Mouse (Mus musculus): ENCODE results near the gene Rbm7. TPM values are rescaled to one million over a fixed set of nuclear protein-coding genes. Genes with fewer than 3 reads are reported as not detected.
"Not testable (repeated sequence)": the region's sequence is repeated elsewhere in the genome, so short reads cannot be mapped to it uniquely, and the experiment has no call there.

Gene Rbm7
- total RNA-seq (2021): 10 to 100 TPM; 12.6 to 12.7 TPM
- long read RNA-seq, experiment 1, transcript Rbm7-204 (6 exons, 1,867 nt): minor isoform, 6 of 17 reads
- long read RNA-seq, experiment 1, transcript Rbm7-201 (5 exons, 1,773 nt): major isoform, 9 of 17 reads
- long read RNA-seq, experiment 1, partial matches to known transcripts: 1 of 17 reads
- long read RNA-seq, experiment 1, other reads (novel, unspliced or antisense): 1 of 17 reads
- long read RNA-seq, experiment 2, transcript Rbm7-204 (6 exons, 1,867 nt): major isoform, 13 of 30 reads
- long read RNA-seq, experiment 2, transcript Rbm7-201 (5 exons, 1,773 nt): minor isoform, 12 of 30 reads
- long read RNA-seq, experiment 2, partial matches to known transcripts: 0 of 30 reads
- long read RNA-seq, experiment 2, other reads (novel, unspliced or antisense): 5 of 30 reads

DNA sequence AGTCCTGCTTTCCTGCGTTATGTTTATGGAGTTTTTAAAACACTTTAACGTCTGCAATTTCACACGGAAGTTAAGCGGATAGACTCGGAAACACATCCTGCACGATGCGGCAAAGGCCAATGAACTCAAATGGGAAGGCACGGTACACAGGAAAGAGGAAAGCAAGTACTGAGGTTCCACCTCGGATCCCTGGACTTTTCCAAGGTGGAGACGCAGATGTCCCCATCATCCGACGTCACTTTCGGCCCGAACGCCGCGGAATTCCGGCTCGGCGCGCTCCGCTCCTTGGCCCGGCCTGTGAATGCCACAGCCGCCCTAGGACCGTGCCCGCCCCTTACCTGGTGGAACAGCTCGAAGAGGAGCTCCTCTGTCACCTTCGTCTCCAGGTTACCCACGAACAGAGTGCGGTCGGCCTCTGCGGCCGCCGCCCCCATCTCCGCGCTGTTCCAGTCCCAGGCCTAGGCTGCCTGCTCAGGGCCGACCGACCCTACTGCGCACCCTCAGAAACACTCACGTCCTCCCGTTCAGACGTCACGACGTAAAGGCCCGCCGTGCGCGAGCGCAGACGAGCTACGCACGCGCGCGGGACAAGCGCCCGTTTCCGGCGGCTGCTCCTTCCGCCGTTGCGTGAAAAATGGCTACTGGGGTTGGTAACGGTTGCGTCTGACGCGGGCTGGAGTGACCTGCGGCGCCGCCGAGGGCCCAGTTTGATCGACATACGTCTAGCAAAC, at the start of gene Rbm7, which contains the start of gene Gm5617:
Gene Rbm7 (minus strand): TSS at position 483 of the 731 bp plus-strand sequence.
Gene Gm5617 (plus strand): TSS at position 626 of the 731 bp plus-strand sequence.
- peak; percentile 90 to 91 for DNase-seq
- intact Hi-C loops (cut with DNase I): loop anchor here (2.0 kb wide), 1 partner anchor 14 kb away; the partner anchor contains the start of gene Rexo2

DNA sequence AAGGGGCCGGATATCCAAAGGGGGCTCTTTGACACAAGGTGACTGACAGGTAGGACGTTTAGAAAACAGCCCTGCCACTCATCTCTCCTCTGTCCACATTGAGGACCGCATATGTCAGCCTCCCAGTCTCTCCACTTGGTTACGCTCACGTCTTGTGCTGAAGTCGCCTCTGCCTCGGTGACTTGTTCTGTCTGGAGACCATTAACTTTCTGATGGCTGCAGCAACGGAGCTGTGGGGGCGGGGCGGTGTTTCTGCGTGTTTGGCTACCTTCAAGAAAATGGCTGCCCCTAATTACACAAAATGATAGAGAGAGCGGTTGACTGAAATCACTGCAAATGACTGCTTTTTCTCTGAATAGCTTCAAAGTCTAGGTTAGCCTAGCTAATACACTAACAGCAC, 43.6 kb upstream of the Rbm7 start:
- no peak for DNase-seq
- intact Hi-C loops (cut with DNase I): no loop called here

DNA sequence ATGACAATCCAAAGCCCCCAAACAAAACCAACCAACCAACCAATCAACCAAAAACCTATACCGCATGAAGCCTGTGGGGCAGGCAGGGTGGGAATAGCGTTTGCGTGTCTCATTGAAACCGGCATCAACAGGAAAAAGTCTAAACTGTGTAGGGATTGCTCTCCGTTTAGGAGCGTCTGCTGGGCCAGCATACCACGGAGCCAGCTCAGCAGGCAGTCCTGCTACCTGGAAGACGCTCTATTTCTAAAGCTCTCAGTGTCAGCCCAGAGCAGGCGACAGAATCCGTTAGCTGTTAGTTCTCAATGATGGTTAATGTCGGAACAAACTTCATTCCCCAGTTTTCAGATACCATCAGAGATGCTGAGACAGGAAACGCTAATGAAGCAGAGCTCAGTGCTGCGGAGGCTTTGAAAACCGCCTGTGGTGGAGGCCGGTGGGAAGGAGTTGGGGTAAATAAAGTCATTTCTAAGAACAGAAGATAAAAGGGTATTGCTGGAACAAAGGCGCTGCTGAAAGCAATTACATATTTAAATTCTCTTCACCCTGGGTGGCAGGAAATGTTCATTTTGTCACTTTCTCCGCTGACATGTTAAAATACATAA, 43.0 kb upstream of the Rbm7 start:
- intact Hi-C loops (cut with DNase I): no loop called here
- DNase-seq: no peak

DNA sequence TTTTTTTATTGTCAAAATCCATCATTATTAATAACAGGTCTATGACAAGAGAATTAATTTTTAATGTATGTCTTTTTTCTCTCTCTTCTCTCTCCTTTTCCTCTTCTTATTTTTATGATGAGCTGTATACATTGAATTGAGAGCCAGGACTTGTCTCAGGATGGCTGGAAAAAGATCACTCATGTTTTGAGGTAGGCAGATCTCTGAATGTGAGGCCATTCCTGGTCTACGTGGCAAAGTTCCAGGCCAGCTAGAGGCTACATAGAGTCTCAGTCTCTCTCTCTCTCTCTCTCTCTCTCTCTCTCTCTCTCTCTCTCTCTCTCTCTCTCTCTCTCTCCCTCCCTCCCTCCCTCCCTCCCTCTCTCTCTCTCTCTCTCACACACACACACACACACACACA, 42.5 kb upstream of the Rbm7 start:
- DNase-seq; intact Hi-C loops (cut with DNase I): not testable (repeated sequence)

DNA sequence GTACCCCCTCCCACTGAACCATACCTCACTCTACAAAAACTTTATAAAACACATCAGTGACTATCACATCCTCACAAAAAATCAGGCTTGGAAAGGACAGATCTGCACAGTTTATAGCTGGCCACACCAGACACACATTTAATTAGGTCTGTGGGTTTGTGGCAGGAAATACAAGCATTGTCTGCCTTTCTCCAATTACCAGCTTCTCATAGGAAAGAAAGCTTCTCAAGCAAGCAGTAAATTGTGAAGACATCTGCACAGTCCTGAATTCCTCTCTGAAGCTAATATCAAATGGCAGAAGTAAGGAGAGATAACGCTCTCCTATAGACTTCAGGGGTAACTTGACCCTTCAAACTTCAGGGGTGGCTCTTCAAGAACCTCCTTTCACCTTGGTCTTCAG, 41.3 kb upstream of the Rbm7 start:
- DNase-seq: no peak
- intact Hi-C loops (cut with DNase I): no loop called here

DNA sequence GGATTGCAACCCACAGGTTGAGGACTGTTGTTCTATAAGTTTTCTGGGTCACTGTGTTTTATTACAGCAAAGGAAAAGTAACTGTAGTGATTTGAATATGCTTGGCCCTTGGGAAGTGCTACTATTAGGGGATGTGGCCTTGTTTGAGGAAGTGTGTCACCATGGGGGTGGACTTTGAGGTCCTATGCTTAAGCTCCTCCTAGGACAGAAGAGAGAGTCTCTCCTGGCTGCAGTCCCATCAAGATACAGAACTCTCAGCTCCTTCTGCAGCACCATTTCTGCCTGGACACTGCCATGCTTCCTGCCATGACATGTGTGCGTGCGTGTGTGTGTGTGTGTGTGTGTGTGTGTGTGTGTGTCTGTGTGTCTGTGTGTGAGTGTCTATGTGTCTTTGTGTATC, 37.6 kb upstream of the Rbm7 start:
- intact Hi-C loops (cut with DNase I): no loop called here
- DNase-seq: no peak

DNA sequence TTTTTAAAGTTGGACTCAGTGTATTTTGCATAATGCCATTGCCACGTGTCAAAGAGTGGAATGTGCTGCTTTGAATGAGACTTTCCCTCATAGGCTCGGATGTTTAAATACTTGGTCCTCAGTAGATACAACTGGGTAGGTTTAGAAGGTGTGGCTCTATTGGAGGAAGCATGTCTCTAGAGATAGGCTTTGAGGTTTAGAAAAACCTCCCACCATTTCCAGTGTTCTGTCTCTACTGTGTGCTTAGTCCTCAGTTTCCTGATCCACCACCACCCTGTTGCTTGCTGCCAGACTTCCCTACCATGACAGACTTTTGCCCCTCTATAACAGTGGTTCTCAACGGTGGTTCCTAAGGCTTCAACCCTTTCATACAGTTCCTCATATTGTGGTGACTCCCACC, 37.1 kb upstream of the Rbm7 start:
- intact Hi-C loops (cut with DNase I): no loop called here
- DNase-seq: no peak

DNA sequence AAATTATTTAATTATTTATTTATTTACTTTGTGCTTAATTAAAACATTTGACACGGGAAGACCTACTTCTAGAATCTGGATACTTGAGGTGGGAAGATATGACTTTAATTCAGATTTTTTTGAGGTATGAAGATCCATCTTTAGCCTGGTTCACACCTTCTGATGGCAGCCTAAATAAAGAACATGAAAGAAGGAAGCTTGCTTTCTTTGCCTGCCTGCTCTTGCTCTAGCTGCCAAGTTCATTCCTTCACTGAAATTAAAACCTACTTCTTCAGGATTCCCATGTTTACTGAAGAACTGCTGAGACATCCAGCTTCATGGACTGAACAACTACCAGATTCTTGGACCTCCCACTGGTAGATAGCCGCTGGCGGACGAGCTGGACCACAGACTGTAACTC, 36.2 kb upstream of the Rbm7 start:
- intact Hi-C loops (cut with DNase I): no loop called here
- DNase-seq: no peak

DNA sequence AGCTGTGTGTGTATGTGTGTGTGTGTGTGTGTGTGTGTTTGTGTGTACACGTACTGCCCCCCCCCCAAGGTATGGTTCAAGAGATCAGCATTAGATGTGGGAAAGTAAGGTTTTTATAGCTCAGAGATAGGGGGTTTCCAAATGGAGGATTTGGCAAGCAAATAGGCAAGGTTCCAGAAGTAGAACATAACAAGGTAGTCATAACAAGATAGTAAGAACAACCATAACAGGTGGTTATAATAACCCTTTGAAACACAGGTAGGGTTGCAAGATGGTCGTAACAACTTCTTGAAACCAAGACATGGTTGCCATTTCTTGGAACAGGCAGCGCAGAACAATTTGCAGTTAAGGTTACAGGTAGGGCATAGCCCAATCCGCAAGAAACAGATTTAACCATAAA, 31.4 kb upstream of the Rbm7 start:
- intact Hi-C loops (cut with DNase I): no loop called here
- no peak for DNase-seq

DNA sequence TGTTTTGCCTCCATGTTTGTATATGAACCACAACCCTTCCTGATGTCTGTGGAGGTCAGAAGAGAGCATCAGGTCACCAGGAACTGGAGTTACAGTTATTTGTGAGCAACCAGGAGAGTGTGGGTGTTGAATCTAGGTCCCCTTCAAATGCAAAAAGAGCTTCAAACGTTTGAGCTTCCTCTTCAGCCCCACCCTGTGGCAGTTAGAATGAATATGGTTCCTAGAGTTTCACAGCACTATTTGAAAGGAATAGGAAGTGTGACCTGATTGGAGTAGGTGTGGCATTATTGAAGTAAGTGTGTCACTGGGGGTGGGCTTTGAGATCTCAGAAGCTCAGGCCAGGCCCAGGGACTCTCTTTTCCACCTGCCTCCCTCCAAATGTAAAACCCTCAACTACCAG, 30.5 kb upstream of the Rbm7 start:
- no peak for DNase-seq
- intact Hi-C loops (cut with DNase I): no loop called here

DNA sequence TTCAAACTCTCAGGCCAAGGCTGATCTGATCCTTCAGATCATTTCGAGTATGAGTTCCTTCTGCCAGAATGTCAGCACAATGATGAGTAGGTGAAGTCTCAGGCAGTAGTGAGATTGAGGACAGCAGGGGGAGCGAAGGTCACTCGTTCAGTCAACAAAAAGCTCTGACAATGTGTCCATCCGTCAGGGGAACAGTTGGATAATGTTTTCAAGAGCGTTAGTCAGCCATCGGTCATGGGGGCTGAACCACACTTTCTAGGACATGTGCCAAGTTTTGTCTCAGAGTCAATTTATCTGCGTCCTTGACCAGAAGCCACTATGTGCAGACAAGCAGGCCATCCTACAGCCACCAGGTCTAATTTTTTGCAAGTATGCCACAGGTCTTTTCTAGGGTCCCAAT, 25.3 kb upstream of the Rbm7 start:
- intact Hi-C loops (cut with DNase I); DNase-seq: not testable (repeated sequence)

DNA sequence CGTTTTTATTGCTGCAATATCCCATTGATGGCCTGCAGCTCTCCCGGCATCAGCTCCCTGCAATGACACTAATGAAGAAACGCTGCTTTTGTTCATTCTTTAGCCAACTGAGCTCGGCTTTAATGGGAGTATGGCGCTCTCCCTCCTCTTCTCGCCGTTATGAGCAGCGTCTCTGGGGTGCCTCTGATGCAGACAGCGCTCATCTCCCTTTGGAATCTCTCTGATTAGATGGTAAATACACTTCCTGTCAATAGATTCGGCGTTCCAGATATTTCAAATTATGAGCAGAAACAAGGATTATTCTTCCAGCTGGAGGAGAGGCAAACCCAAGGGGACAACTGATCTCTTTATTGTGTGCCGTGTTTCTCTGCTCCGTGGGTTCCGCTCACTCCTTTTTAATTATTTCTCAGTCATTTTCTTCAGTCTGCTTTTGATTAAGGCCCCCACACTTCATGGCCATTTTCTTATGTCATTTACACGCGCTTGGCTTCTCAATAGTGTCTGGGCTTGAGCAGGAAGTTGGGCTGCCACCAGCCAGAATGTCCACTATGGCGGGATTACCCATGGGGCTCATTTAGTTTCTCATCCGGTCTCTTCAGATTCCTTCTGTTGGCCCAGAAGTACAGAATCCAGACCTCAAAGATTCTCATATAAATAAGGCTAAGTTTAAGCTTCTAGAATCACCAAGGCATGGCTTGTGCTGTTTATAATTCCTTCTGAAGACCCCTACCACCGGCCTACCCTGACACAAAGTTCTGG, 22.5 kb upstream of the Rbm7 start:
- no peak for DNase-seq
- intact Hi-C loops (cut with DNase I): no loop called here

DNA sequence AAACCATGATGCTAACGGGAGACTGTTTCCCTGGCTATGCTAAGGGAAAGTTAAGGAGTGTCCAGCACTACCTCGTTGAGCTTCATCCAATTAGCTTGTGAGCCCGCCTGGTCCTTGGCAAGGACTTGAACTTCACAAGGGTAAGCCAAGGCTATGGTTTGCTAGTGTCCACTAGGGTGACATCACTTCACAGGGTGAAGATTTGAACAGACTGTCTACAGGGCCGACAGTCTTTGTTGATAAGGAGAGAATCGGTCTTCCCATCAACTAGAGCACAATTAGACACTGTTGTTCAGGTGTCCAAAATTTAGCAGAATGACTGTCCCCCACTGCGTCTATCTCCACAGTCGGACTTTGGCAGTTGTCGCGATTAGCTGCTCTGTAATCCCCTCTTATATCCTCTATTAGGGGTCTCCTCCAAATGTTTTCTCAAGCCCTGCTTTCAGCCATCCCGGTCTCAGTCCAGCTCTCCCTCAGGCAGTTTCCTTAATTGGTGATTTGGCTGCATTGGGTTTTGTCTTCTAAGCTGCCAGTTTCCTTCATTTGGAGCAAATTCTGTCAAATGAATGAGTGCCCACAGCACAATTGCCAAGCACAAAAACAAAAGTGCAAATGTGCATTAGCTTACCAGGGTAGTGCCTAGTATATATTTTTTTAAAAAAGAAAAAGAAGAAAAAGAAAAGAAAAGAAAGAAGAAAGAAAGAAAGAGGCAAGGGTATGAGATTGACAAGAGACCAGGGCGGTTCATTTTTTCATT, 21.7 kb upstream of the Rbm7 start:
- intact Hi-C loops (cut with DNase I): no loop called here
- no peak for DNase-seq

DNA sequence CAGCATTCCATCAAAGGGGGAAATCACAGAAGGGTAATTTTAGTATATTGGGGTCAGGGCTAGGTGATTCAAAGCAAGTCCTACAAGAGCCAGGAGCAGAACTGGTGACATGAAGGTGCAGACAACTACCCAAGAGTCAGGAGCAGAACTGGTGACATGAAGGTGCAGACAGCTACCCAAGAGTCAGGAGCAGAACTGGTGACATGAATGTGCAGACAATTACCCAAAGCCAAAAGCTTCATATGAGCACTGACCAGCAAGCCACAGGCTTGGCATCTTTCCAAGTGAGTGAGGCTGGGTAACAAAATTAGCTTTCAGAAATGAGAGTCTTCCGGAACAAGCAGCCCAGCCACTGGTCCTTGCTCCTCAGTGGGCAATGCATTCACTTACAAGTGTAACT, 20.2 kb upstream of the Rbm7 start:
- DNase-seq: no peak
- intact Hi-C loops (cut with DNase I): no loop called here

DNA sequence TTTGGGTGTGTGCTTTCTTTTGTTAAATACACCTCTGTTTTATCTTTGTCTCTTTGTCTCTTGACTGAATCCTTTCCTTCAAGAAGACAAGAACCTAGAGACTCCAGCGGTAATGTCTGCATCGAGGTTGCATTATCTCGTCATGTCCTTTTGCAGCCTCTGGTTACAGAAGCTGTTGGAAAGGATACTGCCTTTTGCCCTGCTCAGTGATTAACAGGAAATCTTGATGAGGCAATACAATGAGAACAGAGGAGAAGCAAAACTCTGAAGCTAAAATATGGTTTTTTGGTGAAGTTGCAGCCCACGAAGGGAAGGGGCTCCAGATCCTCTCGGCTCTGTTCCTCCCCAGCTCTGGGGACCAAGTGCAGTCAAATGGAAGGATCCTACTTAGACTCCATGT, 15.0 kb upstream of the Rbm7 start:
- intact Hi-C loops (cut with DNase I): no loop called here
- DNase-seq: no peak

DNA sequence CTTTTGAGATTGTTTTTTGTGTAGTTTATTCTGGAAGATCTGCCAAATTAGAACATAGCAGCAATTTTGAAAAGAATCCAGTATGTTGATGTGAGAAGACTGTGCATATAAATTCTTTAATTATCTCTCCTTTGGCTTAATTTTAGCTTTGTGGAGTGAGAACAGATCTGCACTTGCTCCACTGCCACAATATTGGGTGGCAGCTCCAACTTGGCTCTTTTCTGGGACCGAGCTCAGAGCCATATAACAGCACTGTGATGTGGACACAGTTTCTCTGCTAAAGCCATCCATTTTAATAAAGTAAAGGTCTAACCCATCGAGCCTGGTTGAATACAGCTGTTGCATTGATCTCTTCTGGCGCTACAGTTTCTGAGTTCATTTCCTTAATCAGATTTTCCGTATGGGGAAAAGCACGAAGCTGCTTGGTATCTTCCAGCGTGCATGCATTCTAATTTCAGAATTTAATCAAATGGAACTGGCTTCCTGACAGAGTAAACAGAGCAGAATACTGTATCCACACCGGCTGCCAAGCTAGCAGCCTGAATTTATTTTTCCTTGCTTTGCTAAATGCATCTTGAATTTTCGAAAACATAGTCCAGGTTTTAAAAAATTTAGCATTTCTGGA, 9.8 kb upstream of the Rbm7 start:
- intact Hi-C loops (cut with DNase I): no loop called here

DNA sequence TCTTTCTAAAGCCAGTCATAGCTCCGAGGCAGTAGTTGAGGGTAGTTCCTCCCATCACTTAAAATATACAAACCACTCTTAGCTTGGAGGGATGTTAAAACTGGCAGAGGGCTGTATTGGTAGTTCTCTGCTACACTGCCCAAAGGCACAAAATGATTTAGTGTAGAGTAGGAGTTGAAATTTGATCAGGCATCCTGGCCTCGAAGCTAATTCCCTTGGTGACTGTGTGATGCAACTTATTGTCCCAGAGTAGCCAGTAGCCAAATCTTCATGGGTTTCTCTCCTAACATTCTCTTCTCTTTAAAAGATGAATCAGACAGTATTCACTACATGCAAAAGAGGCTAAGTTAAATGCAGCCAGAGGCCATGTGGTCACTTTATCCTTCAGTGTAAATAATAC, 7.9 kb upstream of the Rbm7 start:
- no peak for DNase-seq
- intact Hi-C loops (cut with DNase I): no loop called here

More for the DNA sequence above, 9.8 kb upstream of the Rbm7 start:
- no peak for DNase-seq

DNA sequence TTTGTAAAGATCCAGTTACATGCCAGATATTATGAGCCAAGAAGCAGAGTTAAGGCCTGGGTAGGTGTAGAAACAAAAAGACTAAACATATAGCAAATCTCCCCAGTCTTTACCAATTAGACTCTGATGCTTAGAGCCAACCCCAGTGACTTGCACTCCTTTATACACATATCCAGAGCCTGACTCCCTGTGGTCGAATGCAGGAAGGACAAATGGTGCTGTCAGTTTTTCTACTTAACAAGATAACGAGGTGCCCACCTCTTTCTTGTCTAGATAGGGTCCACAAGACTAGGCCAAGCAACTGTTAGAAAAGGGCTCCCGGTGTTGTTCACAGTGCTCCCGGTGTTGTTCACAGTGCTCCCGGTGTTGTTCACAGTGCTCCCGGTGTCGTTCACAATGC, 6.1 kb upstream of the Rbm7 start:
- intact Hi-C loops (cut with DNase I): no loop called here
- no peak for DNase-seq

DNA sequence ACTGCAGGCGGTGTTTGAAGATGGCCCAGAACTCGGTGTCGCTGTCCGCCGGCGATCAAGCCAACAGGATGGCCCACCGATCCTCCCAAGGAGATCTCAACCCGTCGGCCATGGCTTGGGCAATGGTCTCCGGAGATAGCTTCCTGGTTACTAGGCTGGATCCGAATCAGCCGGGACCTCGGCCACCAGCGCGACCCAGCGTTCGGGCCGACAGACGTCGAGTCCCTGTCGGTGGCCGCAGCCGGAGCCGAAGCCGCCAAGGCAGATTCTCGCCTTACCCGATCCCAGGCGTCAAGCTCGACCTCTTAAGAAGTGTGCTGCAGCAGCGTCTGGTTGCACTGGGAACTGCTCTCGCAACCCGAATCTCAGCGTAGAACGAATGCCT, 441 bp upstream of the Rbm7 start:
- intact Hi-C loops (cut with DNase I): loop anchor here (2.0 kb wide), 1 partner anchor 15 kb away; the partner anchor contains the start of gene Rexo2
- peak in 1 of 2 experiments; percentile 9 for DNase-seq

Data from gastrocnemius, postnatal 36 days (tissue).